Mouse (Mus musculus) megakaryocyte, adult 5-6 weeks (primary cell): Measurements from ENCODE around the gene Ltc4s. TPM values are rescaled to one million over a fixed set of nuclear protein-coding genes. Genes with fewer than 3 reads are reported as not detected.

Source experiments
- ATAC-seq: 2 replicates; pipeline ENCODE4 v1.8.0; 2016; ENCODE audit warnings: mild to moderate bottlenecking, inconsistent platforms; ENCODE audit not compliant: poor library complexity, severe bottlenecking
- total RNA-seq, 2 experiments: library from RNA; stranded (forward) in 1 of 2; stranded (reverse) in 1 of 2; fragments of 153-499, 151-499 nt in 1 of 2; fragments of 221-1000, 200-1000 nt in 1 of 2; gene quantifications; 2 replicates each; pipeline versions ENCODE4 v1.2.3 to v1.2.4; 2015 to 2017

Gene Ltc4s
- total RNA-seq, 2 experiments from 2014 or later, result 0.66 TPM; not detected in 1

DNA sequence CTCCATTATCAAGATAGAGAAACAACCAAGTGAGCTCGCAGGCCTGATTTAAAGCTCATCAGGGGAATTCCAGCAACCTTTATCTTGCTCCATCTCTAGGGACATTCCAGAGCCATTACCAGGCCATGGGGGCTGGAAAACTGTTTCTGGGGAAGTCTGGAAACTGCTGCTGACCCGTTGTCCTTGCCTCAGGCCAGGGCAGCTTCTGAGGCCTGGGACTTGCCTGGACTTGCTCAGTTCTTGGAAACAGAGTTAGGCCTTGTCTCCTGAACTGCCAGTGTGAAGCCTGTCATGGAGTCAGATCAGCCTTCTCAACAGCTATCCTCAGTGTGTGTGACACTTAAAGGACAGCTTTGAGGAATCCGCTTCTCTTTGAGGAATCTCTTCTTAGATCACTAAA, 13.8 kb upstream of the Ltc4s start:
- no peak for ATAC-seq

DNA sequence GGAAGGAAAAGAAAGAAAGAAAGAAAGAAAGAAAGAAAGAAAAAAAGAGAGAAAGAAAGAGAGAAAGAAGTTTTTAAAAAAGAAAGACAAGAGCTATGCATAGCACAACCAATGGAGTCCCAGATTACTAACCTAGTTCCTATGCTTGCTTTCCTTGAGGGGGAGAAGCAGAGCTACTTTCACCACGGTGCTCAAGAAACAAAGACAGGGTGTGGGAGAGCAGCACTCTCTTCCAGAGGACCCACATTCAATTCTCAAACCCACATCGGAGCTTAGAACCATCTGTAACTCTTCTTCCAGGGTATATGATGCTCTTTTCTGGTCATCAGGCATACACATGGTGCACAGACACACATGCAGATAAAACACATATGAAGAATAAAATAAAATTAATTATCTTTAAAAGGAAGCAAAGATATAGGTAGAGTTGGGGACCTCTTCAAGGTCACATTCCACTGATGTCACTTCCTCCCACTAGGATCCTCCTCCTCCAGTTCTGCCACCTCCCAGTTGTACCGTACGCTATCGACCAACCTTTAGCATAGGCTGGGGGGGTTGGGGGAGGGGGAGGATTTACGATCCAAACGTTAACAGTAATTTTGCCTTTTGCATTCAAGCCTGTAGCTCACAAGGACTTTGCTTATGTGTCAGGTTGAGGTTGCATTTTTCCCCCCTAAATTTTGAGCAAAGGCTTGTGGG, 10.2 kb upstream of the Ltc4s start:
- ATAC-seq, result no peak

- ATAC-seq, result no peak
These were observed 6.9 kb upstream of the Ltc4s start for GRCm38 (mm10) chr11:50245269-50245668.

DNA sequence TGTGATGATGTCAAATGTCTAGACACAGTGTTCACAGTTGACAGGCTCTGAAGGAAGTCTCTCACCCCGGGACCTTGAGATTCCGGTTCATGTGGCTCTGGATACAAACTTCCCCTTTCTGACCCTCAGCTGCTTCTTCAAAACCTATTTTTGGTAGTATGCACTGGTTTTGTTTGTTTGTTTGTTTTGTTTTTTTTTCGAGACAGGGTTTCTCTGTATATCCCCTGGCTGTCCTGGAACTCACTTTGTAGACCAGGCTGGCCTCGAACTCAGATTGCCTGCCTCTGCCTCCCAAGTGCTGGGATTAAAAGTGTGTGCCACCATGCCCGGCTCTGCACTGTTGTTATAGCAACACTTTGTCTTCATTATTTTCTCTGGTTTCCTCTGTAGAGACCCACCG, 5.5 kb upstream of the Ltc4s start:
- ATAC-seq, result peak; percentile 54

GRCm38 (mm10) chr11:50240235-50240911, 2.0 kb upstream of the Ltc4s start:
- ATAC-seq, result no peak

DNA sequence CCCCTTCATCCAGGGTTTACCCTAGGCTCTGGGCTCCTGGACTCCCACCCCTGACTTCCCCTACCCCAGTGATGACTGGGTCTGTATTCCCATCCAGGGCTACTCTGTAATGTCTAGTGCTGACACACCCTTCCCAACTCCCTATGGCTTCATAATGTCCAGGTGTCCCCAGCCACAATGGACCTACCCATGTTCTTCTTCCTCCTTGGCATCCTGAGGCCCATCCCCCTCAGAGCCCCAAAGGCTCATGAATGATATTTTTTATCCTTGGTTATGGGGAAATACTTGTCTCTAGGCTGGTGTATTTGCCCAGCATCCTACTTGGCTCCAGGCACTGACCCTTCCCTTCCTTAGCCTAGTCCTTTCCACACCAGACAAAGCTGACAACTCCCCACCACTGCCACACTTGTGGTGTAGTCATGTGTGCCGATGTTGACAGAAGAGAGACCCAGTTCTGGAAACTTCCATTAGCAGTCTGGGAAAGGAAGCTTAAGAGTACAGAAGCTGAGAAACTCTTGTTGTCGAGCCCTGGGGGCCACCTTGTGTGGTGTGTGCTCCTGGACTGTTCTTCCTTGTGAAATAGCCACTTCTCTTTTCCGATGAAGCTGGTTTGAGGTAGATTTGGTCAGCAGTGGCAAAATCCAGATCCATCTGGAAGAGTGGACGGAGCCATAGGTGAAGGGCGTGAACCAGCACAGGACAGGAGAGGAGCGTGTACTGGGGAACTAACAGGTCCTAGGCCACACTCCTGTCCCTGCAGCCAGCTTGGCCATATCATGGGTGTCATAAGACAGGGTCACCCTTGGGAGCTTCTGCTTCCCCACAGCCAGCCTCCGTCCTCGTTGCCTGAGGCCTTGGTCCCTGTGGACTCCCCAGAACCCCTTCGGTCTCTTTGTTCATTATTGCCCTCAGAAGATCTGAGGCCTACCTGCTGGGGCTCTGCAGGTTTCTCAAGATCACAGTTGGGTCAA, 690 bp upstream of the Ltc4s start:
- ATAC-seq, result peak; percentile 32

- ATAC-seq, result no peak
These were observed 1.2 kb downstream of the Ltc4s start for GRCm38 (mm10) chr11:50236937-50237835.

GRCm38 (mm10) chr11:50236540-50236936, 1.9 kb downstream of the Ltc4s start:
- ATAC-seq, result peak; percentile 81

DNA sequence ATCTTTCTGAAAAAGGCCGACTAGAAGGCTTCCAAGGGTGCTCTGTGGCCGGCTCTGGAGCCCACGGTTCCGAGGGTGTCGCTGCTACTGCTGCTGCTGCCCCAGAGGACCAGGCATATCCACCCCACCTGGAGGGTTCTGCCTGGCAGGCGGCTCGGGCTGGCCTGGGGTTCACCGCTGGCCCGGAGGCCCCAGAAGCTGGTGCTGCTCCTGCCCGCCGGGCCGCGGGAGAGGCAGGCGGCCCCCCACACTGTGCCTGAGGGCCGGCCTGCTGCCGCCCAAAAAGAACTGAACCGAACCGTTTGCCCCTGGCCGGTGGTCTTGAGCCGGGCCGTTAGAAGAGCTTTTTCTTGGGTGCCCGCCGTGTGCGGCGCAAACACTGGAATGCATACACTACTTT, 3.8 kb downstream of the Ltc4s start:
- no peak for ATAC-seq

- ATAC-seq, result no peak
These were observed 4.4 kb downstream of the Ltc4s start for GRCm38 (mm10) chr11:50233993-50234392.

- no peak for ATAC-seq
These were observed 5.4 kb downstream of the Ltc4s start for GRCm38 (mm10) chr11:50233022-50233421.

DNA sequence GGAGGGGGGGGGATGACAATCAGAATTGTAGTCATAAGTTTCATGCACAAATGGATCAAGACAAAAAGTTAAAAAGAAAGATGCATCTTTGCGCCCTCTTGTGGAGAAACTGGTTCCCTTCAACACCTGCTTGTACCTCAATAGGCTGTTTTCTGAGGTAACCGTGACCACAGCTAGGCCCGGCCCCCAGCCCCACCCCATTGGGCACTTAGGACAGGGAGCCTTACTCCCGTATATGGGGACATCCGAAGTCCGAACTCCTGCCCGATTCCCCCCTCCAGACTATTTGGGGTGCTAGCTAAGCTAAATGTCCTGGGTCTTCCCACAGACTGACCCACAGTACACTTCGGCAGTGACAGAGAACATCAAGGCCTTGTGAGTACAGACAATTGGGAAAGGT, 7.0 kb downstream of the Ltc4s start:
- peak; percentile 50 for ATAC-seq

DNA sequence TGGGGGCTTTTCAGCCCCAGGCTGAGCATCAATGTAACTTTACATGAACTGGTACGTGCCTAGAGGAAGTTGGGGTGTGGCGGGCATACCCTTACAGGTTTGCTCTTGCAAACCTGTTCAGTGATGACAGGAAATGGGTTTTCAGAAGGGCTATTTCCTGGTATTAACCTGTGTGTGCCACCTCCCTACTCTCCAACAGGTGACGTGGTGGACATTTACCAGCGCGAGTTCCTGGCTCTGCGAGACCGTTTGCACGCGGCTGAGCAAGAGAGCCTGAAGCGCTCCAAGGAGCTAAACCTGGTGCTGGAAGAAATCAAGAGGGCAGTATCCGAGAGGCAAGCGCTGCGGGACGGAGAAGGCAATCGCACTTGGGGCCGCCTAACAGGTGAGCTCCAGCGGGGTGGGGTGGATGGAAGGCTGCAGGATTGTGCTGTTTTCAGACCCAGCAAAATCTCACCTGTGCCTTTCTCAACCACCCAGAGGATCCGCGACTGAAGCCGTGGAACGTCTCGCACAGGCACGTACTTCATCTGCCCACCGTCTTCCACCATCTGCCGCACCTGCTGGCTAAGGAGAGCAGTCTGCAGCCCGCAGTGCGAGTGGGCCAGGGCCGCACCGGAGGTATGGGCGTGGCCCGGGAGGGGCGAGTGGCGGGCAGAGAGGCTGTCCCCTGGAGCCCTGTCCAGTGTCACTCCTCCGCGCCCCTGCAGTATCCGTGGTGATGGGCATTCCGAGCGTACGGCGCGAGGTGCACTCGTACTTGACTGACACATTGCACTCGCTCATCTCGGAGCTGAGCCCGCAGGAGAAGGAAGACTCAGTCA, 7.7 kb downstream of the Ltc4s start:
- ATAC-seq, result no peak

DNA sequence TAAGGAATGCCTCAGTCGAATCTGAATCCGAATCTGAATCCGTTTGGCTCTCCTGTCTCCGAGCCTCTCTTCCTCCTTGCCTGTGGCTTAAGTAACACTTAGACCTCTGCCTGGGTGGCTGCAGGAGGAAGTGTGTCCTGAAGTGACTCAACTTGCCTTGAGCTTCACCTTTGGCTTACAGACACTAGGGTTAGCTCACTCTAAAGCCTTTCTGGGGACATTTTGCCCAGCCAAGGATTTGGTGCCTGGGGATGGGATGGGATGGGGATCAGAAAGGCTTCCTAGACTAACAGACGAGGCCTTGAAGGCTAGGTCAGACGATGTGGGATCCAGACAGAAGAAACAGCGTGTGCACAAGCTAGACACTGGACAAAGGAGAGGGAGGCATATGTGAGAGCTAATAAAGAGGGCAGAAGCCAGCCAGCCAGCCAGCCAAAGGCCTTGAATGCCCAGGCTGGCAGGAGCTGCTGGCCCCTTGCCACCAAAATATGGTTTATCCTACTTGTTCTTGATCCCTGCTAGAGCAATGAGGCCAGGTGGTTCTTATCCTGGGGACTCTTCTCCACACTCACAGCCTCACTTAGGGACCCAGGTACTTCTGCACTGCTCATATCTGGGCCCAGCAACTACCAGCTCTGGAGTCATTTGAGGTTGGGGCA, 9.0 kb downstream of the Ltc4s start:
- ATAC-seq, result peak; percentile 55

- no peak for ATAC-seq
These were observed 9.6 kb downstream of the Ltc4s start for GRCm38 (mm10) chr11:50228772-50229171.

DNA sequence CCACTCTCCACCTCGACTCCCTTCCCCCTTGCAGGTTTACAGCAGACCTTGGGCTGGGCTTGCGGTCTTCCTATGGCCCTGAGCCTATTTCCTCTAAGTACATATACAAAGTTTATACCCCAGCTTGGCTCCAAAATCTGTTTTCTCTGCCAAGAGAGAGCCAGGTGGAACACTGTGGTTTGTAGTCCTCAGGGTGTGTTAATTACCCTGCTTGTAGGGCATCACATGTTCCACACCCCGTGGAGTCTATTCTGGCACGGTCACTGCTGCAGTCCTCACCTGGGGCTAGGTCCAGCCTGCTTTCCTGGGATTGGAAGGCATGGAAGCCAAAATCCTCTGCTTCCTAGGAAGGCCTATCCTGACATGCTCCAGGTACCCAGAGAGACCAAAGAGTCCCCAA, 10.7 kb downstream of the Ltc4s start:
- ATAC-seq, result no peak

- ATAC-seq, result no peak
These were observed 11.2 kb downstream of the Ltc4s start for GRCm38 (mm10) chr11:50227226-50227625.

DNA sequence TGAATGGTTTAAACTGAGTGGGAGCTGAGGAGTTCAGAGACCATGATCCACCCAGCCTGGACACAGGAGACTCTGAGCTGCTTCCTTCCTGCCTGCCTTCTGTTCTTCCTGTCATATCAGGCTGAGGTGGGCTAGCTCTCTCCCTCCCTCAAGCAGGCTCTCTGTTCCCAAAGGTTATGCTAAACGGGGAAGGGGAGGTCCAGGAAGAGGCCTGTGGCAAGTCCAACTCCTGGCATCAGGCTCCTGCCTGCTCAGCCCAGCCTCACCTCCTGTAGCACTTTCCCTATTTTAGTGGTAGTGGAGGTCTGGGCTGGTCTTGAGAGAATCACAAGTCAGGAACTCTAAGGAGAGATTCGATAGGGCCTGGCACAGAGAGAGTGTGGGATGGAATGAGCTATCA, 12.0 kb downstream of the Ltc4s start:
- no peak for ATAC-seq
